Mouse (Mus musculus) adipocyte (in vitro differentiated cells): ENCODE results near the gene Golph3l.

ENCODE experiments used
- DNase-seq: peaks from one replicate; pipeline ENCODE4 v3.0.0-alpha.2; 2016; ENCODE audit warnings: low spot score

Golph3l gene

DNA sequence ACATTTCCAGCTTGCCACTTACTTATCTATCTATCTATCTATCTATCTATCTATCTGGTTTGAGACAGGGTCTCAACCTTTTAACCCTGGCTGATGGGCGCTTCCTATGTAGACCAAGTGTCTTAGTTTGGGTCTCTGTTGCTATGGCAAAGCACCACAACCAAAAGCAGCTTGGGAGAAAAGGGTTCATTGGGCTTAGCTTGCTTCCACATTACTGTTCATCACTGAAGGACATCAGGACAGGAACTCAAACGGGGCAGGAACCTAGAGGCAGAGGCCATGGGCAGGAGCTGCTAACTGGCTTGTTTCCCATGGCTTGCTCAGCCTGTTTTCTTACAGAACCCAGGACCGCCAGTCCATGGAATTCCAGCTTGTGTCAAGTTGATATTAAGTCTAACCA, 68.4 kb downstream of the Golph3l start:
- DNase-seq = no peak

DNA sequence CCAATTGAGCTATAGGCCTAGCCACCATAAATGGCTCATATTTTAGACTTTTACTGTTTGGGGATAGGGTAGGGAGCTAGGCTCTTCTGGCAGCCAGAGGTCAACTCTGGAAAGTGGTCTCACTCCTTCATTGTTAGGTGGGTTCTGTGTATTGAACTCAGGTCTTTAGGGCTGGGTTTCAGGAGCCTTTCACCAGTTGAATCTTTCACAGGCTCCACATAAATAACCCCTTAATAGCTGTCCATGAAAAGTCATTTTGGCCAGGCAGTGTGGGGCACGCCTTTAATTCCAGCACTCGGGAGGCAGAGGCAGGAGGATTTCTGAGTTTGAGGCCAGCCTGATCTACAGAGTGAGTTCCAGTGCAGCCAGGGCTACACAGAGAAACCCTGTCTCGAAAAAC, 69.0 kb downstream of the Golph3l start:
- DNase-seq = no peak

DNA sequence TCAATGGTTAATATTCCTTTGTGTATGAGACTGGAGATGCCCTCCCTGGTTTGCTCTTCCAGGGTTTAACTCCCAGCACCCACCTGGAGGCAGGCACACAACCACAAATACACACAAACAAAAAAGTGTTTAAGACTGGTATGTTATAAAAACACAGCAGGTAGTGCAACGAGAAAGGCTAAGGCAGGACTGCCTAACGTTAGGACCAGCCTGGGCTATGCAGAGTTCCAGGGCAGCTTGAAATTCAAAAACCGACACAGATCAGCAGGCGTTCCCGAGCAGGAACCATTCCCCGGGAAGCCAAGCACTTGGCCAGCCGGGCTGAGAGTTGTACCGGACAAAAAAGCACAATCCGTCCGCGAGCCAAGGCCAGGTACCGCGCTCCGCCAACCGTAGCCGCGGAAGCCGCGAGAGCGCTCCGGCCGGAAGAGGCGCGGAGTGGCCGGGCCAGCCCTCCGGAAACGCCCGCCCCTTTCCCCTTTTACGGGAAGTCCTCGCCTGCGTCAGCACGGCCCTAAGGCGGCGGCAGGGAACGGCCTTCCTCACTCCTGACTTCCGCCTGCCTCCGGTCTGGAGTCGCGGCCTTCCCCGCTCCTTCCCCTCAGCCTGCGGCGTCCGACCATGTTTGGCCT, 69.6 kb downstream of the Golph3l start, which contains the start of gene Mcl1:
Gene Mcl1, plus strand, starts transcription at position 553 of the 632 bp plus-strand sequence.
- DNase-seq = peak; percentile 92

GRCm38 (mm10) chr3:95658868-95659712, 70.4 kb downstream of the Golph3l start:
- DNase-seq = peak; percentile 56

GRCm38 (mm10) chr3:95659948-95660347, 71.2 kb downstream of the Golph3l start:
- DNase-seq = no peak

GRCm38 (mm10) chr3:95660788-95661478, 72.2 kb downstream of the Golph3l start:
- peak; percentile 63 for DNase-seq

DNA sequence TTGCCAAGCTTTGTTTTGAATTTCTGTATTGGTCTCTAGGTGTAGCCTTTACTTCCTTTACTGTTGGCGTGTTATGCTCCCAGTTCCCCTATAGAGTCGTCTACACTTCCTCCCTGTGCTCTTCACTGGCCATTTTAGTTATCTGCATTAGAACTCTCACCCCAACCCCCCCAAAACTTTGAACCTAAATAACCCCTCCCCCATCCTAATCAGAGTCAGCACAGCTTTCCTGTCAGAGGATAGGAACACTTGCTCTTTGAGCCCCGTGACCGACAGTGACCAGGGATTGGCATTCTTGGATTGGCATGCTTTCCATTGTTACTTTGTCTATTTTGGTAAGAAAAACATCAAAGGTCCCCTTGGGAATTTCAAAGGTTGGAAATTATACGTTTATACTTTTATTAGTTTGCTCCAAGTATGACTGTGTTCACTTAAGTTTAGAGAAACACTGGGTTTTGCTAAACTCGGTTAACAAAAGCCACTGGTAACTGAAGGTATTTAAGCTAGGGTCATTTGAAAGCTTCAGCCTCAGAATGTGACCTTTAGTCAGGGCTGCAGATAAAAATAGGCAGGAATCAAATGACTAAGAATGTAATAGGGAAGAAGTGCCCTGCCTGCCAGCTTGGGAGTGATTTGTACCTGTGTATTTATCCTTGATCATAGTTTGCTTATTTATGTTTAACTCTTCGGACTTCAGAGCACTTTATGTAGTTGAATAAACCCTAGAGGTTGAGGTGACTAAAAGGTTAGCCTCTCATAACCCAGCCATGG, 73.4 kb downstream of the Golph3l start:
- peak; percentile 65 for DNase-seq

DNA sequence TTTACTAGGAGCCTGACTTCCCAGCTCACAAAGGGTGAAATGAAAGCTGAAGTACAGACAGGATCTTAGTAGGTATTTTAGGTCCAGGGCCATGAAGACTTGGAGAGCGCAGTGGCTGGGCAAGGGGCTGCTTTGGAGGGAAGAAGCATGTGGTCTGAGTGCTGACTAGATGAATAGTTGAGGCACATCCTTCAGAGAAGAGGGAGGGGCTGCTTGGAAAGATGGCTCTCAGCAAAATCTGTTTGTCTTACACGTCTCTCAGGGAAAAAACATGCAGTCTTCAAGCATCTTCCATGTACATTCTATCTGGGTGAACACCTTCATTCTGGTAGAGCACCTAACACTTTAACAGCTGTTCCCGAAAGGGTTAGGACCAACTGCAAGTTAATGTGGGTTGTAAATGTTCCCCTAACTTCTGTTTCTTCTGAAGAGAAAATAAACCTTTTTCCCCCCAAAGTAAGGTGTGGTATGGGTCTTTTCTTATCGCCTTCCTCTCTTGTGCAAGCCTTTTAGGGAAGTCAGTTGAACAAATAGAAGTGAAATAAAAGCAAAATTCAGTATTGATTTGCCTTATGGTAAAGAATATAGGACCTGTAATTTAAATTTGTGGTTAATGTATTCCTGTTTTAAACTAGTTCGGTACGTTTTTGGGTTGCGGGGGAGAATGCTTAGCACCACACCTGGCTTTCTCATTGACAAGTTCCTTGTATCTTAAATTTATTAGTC, 74.2 kb downstream of the Golph3l start:
- DNase-seq = no peak

DNA sequence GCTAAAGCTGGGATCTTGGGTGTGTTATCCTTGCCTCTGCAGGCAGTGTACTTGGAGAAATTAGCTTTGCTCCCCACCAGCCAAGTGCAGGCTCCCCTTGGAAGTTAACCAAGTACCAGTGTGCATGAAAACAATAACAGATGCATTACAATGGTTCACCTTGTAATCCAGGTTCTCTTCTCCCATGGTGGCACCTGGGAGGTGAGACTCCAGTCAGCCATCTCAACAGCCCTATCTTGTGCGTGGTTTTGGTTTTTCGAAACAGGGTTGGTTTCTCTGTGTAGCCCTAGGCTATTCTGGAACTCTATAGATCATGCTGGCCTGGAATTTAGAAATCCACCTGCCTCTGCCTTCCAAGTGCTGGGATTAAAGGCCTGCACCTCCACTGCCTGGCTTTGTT, 74.8 kb downstream of the Golph3l start:
- no peak for DNase-seq

DNA sequence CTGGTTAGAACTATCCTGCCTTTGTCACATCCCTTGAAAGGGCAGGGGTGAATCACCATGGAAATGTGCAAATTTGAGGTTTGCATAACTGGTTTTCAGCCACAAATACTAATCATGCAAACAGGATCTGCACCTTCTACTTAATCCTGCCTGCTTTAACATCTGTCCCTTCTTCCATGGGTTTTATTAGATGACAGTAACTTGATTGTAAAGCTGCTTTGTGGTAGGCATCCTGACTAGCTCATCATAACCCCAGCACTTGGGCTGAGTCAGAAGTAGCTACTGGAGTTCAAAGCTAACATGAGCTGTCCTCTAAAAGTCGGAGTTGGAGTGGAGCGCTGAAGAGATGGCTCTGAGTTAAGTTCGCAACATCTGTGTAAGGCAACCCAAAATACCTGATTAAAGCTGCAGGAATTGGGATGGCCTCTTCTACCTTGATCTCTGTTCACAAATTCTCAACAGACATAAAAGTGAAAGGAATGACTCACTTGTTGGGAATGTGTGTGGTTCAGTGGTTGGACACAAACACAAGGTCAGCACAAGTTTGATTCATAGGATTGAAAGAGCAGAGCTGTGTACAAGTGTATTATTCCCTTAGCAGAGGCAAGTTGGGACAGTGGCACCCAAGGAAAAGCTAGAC, 75.4 kb downstream of the Golph3l start:
- DNase-seq = peak; percentile 49

DNA sequence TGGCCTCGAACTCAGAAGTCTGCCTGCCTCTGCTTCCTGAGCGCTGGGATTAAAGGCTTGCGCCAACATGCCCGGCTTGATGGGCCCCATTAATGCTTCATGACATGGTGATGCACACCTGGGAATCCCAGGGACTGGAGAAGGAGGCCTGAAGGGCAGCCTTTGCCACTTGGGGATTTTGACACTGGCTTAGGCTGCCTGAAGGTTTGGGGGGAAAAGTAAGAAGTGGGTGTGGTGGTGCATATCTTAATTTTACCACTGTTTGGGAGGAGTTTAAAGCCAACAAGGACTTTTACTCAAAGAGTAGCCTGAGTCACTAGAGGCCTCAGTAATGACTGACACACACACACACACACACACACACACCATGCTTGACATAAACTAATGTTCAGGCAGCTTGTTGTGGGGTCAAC, 76.2 kb downstream of the Golph3l start:
- no peak for DNase-seq

DNA sequence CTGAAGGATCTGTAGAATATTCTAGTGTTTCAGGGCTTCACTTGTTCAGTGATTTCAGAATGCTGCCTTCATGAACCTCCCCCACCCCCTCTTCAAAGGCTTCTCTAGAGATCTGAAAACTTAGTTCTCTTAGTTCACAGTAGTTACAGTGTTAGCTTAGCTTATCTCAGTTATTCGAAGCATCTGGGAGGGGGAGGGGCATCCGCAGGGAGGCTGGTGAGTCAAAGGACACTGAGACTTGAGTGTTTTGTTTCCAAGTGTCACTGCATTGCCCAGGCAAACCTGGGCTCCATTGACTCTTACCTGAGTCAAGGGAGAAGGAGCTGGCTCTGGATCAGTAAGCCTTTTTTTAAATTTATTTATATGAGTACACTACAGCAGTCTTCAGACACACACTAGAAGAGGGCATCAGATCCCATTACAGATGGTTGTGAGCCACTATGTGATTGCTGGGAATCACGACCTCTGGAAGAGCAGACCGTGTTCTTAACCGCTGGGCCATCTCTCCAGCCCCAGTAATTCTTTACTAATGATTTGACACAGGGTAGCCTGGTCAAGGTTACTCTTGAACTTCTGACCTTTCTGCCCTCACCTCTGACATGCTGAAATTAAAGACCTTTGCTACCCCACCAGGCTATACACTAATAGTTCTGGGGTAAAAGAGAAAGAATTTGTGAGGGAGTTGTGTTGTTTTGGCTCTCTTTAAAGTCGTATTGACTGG, 77.5 kb downstream of the Golph3l start:
- DNase-seq = peak; percentile 62

- no peak for DNase-seq
These were observed 78.8 kb downstream of the Golph3l start for GRCm38 (mm10) chr3:95667521-95667920.

DNA sequence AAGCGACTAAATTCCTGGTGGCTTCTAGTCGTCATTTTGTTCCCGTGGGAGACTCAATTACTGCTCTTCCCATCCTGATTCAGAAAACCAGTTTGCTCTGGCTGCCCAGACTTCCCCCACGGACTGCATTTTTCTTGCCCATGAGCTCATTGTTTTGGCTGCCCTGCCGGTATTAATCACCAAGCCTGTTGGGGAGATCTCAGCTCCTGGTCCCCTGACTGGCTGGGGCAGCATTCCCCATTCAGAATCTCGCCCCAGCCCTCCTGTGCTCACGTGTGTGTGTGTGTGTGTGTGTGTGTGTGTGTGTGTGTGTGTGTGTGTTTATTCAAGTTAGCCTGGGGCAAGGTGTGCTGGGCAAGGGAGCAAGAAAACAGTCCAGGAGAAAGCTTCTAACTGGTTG, 79.3 kb downstream of the Golph3l start:
- peak; percentile 95 for DNase-seq
